Mouse (Mus musculus): ENCODE results near the gene Vdac1. TPM values are rescaled to one million over a fixed set of nuclear protein-coding genes. Genes with fewer than 3 reads are reported as not detected.
"Not testable (repeated sequence)": the region's sequence is repeated elsewhere in the genome, so short reads cannot be mapped to it uniquely, and the experiment has no call there.

Gene Vdac1
- polyA plus RNA-seq, 1 experiment from 2014 or later = 221 TPM

GRCm38 (mm10) chr11:52368176-52368985 is 7.7 kb downstream of the Vdac1 start:
- Histone ChIP-seq H3K36me3 (0 out of 2 replicates have a peak, but pooled peaks cover 6% of the 10 kb centered on the region), H3K9me3 (replicated peaks) (no peaks in the 10 kb centered on the region), H3K27me3 (ENCODE audit: low read depth, poor library complexity, severe bottlenecking) (no peaks in the 10 kb centered on the region), H3K4me3 (no peak overlapping the region), H3K4me1 (peaks cover 28% of the 10 kb centered on the region), H3K27ac (replicated peaks) (no peak overlapping the region)
- 89% methylated on average over 10 of the region's 10 CpGs for WGBS
- DNase-seq (ENCODE audit: low spot score) = no peak

GRCm38 (mm10) chr11:52369252-52370134 is 8.8 kb downstream of the Vdac1 start:
- Histone ChIP-seq H3K36me3 (peaks cover 9% of the 10 kb centered on the region), H3K9me3 (replicated peaks) (no peaks in the 10 kb centered on the region), H3K27ac (replicated peaks) (no peak overlapping the region), H3K27me3 (ENCODE audit: low read depth, poor library complexity, severe bottlenecking) (no peaks in the 10 kb centered on the region), H3K4me3 (no peak overlapping the region), H3K4me1 (peaks cover 19% of the 10 kb centered on the region)
- WGBS = 86% methylated on average over 9 of the region's 9 CpGs
- no peak for DNase-seq (ENCODE audit: low spot score)

- WGBS = 93% methylated on average over 2 of the region's 2 CpGs
- Histone ChIP-seq H3K9me3 (replicated peaks) (no peaks in the 10 kb centered on the region), H3K27ac (replicated peaks) (no peak overlapping the region), H3K4me1 (peaks cover 14% of the 10 kb centered on the region), H3K27me3 (ENCODE audit: low read depth, poor library complexity, severe bottlenecking) (no peaks in the 10 kb centered on the region), H3K36me3 (peaks cover 15% of the 10 kb centered on the region), H3K4me3 (no peak overlapping the region)
- DNase-seq (ENCODE audit: low spot score) = no peak
These were observed 9.4 kb downstream of the Vdac1 start for GRCm38 (mm10) chr11:52370135-52370452.

GRCm38 (mm10) chr11:52370538-52370937 is 9.9 kb downstream of the Vdac1 start:
- Histone ChIP-seq H3K27me3 (ENCODE audit: low read depth, poor library complexity, severe bottlenecking) (no peaks in the 10 kb centered on the region), H3K36me3 (peaks cover 19% of the 10 kb centered on the region), H3K4me1 (0 out of 2 replicates have a peak, but pooled peaks cover 12% of the 10 kb centered on the region), H3K4me3 (no peak overlapping the region), H3K9me3 (replicated peaks) (no peaks in the 10 kb centered on the region), H3K27ac (replicated peaks) (no peak overlapping the region)
- DNase-seq (ENCODE audit: low spot score) = no peak
- 73% methylated on average over 2 of the region's 2 CpGs for WGBS

GRCm38 (mm10) chr11:52373841-52374240 is 13.2 kb downstream of the Vdac1 start:
- H3K36me3 ChIP-seq = peaks cover 47% of the 10 kb centered on the region
- no peak for DNase-seq (ENCODE audit: low spot score)
- H3K27me3 ChIP-seq (ENCODE audit: low read depth, poor library complexity, severe bottlenecking) = no peaks in the 10 kb centered on the region
- H3K27ac ChIP-seq (replicated peaks) = no peak overlapping the region
- H3K4me3 ChIP-seq = no peak overlapping the region
- no peaks in the 10 kb centered on the region for H3K9me3 ChIP-seq (replicated peaks)
- WGBS = 91% methylated on average over 7 of the region's 7 CpGs
- 0 out of 2 replicates have a peak, but pooled peaks cover 3% of the 10 kb centered on the region for H3K4me1 ChIP-seq

GRCm38 (mm10) chr11:52374340-52374739 is 13.7 kb downstream of the Vdac1 start:
- peaks cover 52% of the 10 kb centered on the region for H3K36me3 ChIP-seq
- H3K9me3 ChIP-seq (replicated peaks) = no peaks in the 10 kb centered on the region
- DNase-seq (ENCODE audit: low spot score) = peak; percentile 62
- H3K4me1 ChIP-seq = 0 out of 2 replicates have a peak, but pooled peaks cover 3% of the 10 kb centered on the region
- H3K27ac ChIP-seq (replicated peaks) = no peak overlapping the region
- 66% methylated on average over 6 of the region's 6 CpGs for whole genome bisulfite sequencing
- H3K27me3 ChIP-seq (ENCODE audit: low read depth, poor library complexity, severe bottlenecking) = no peaks in the 10 kb centered on the region
- no peak overlapping the region for H3K4me3 ChIP-seq

- no peaks in the 10 kb centered on the region for H3K27me3 ChIP-seq (ENCODE audit: low read depth, poor library complexity, severe bottlenecking)
- H3K4me1 ChIP-seq = no peaks in the 10 kb centered on the region
- H3K36me3 ChIP-seq = peaks cover 75% of the 10 kb centered on the region
- no peak overlapping the region for H3K27ac ChIP-seq (replicated peaks)
- 95% methylated on average over 4 of the region's 4 CpGs for WGBS
- H3K4me3 ChIP-seq = no peak overlapping the region
- no peak for DNase-seq (ENCODE audit: low spot score)
- H3K9me3 ChIP-seq (replicated peaks) = no peaks in the 10 kb centered on the region
These were observed 16.9 kb downstream of the Vdac1 start for GRCm38 (mm10) chr11:52377579-52377978.

GRCm38 (mm10) chr11:52379241-52379640 is 18.6 kb downstream of the Vdac1 start:
- no peak overlapping the region for H3K4me3 ChIP-seq

GRCm38 (mm10) chr11:52383741-52384140 is 23.1 kb downstream of the Vdac1 start:
- H3K27me3 ChIP-seq (ENCODE audit: low read depth, poor library complexity, severe bottlenecking) = no peaks in the 10 kb centered on the region
- WGBS = 97% methylated on average over 14 of the region's 14 CpGs
- no peak overlapping the region for H3K4me3 ChIP-seq
- H3K27ac ChIP-seq (replicated peaks) = no peak overlapping the region
- no peak for DNase-seq (ENCODE audit: low spot score)
- H3K36me3 ChIP-seq = peaks cover 89% of the 10 kb centered on the region
- no peaks in the 10 kb centered on the region for H3K4me1 ChIP-seq
- H3K9me3 ChIP-seq (replicated peaks) = no peaks in the 10 kb centered on the region

More at GRCm38 (mm10) chr11:52379241-52379640, 18.6 kb downstream of the Vdac1 start:
- Histone ChIP-seq H3K9me3 (replicated peaks) (no peaks in the 10 kb centered on the region), H3K36me3 (peaks cover 89% of the 10 kb centered on the region), H3K27ac (replicated peaks) (no peak overlapping the region), H3K27me3 (ENCODE audit: low read depth, poor library complexity, severe bottlenecking) (no peaks in the 10 kb centered on the region), H3K4me1 (no peaks in the 10 kb centered on the region)
- no peak for DNase-seq (ENCODE audit: low spot score)
- WGBS = 89% methylated on average over 3 of the region's 3 CpGs

- H3K36me3 ChIP-seq = peaks cover 88% of the 10 kb centered on the region
- WGBS = 57% methylated on average over 3 of the region's 3 CpGs
- H3K27me3 ChIP-seq (ENCODE audit: low read depth, poor library complexity, severe bottlenecking) = no peaks in the 10 kb centered on the region
- no peaks in the 10 kb centered on the region for H3K9me3 ChIP-seq (replicated peaks)
- no peaks in the 10 kb centered on the region for H3K4me1 ChIP-seq
- DNase-seq (ENCODE audit: low spot score) = no peak
- no peak overlapping the region for H3K27ac ChIP-seq (replicated peaks)
- H3K4me3 ChIP-seq = no peak overlapping the region
These were observed 24.0 kb downstream of the Vdac1 start for GRCm38 (mm10) chr11:52384667-52385066.

GRCm38 (mm10) chr11:52386892-52387291 is 26.2 kb downstream of the Vdac1 start:
- no peak for DNase-seq (ENCODE audit: low spot score)
- Histone ChIP-seq H3K4me3 (no peak overlapping the region), H3K4me1 (no peaks in the 10 kb centered on the region), H3K27ac (replicated peaks) (no peak overlapping the region), H3K36me3 (peaks cover 80% of the 10 kb centered on the region), H3K27me3 (ENCODE audit: low read depth, poor library complexity, severe bottlenecking) (no peaks in the 10 kb centered on the region), H3K9me3 (replicated peaks) (no peaks in the 10 kb centered on the region)
- 95% methylated on average over 3 of the region's 3 CpGs for WGBS

- Histone ChIP-seq H3K4me1 (no peaks in the 10 kb centered on the region), H3K9me3 (replicated peaks) (no peaks in the 10 kb centered on the region), H3K36me3 (peaks cover 72% of the 10 kb centered on the region), H3K27me3 (ENCODE audit: low read depth, poor library complexity, severe bottlenecking) (no peaks in the 10 kb centered on the region), H3K27ac (replicated peaks) (no peak overlapping the region), H3K4me3 (no peak overlapping the region)
- 94% methylated on average over 12 of the region's 12 CpGs for WGBS
- no peak for DNase-seq (ENCODE audit: low spot score)
These were observed 27.5 kb downstream of the Vdac1 start for GRCm38 (mm10) chr11:52388150-52388549.

GRCm38 (mm10) chr11:52388979-52389378 is 28.3 kb downstream of the Vdac1 start:
- H3K36me3 ChIP-seq = peaks cover 65% of the 10 kb centered on the region
- H3K27ac ChIP-seq (replicated peaks); H3K4me1 ChIP-seq; H3K4me3 ChIP-seq; H3K27me3 ChIP-seq (ENCODE audit: low read depth, poor library complexity, severe bottlenecking); H3K9me3 ChIP-seq (replicated peaks); DNase-seq (ENCODE audit: low spot score): not testable (repeated sequence)
- WGBS = 95% methylated on average over 5 of the region's 5 CpGs
